Mouse (Mus musculus) adrenal gland, adult 2 months (tissue): ENCODE results near the gene Lrrc8b. TPM values are rescaled to one million over a fixed set of nuclear protein-coding genes. Genes with fewer than 3 reads are reported as not detected.

Source experiments
- DNase-seq: peaks from one replicate; pipeline ENCODE4 v3.0.0; 2021
- long read RNA-seq: library from polyadenylated mRNA; stranded (forward); transcript quantifications from one replicate; pipeline ENCODE4 v2.0.0, GENCODE M21; 2021
- polyA plus RNA-seq: library from polyadenylated mRNA; depleted of rRNA; stranded (reverse); fragments of >200 nt; gene quantifications from 2 replicates; pipeline ENCODE4 v1.2.3, GENCODE M21; 2012; rRNA removed
- total RNA-seq, 2 experiments: library from RNA; stranded (reverse); gene quantifications; 2 replicates each; pipeline ENCODE4 v1.2.3; 2021

Lrrc8b gene
- 100 to 1,000 TPM in 1 of 2 experiments, 10 to 100 TPM in 1; 82.8 to 115 TPM for total RNA-seq
- polyA plus RNA-seq = 23.9 and 38.7 TPM in 2 replicates
- long read RNA-seq, full-length matches to known transcripts = 4 of 11 reads
- long read RNA-seq, partial matches to known transcripts = 1 of 11 reads
- long read RNA-seq, other reads (novel, unspliced or antisense) = 6 of 11 reads

- DNase-seq = peak; percentile 99
Observed at GRCm38 (mm10) chr5:105415198-105415791, at the start of gene Lrrc8b. TSS of gene Lrrc8b (plus strand) at chr5:105415775.

- no peak for DNase-seq
Observed at GRCm38 (mm10) chr5:105381482-105381881, 34.1 kb upstream of the Lrrc8b start.

DNA sequence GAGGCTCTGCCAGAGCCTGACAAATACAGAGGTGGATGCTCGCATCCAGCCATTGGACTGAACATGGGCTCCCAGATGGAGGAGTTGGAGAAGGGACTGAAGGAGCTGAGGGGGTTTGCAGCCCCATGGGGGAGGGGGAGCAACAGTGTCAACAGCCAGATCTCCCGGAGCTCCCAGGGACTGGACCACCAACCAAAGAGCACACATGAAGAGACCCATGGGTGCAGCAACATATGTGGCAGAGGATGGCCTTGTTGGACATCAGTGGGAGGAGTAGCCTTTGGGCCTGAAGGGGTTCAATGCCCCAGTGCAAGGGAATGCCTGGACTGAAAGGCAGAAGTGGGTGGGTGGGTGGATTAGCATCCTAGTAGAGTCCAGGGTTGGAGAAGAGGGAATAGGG, 25.2 kb upstream of the Lrrc8b start:
- no peak for DNase-seq

- no peak for DNase-seq
Observed at GRCm38 (mm10) chr5:105393731-105394130, 21.8 kb upstream of the Lrrc8b start.

- DNase-seq = no peak
Observed at GRCm38 (mm10) chr5:105395188-105395587, 20.4 kb upstream of the Lrrc8b start.

GRCm38 (mm10) chr5:105398966-105399365, 16.6 kb upstream of the Lrrc8b start:
- DNase-seq = no peak

GRCm38 (mm10) chr5:105399631-105400423, 15.7 kb upstream of the Lrrc8b start:
- DNase-seq = peak; percentile 74

DNA sequence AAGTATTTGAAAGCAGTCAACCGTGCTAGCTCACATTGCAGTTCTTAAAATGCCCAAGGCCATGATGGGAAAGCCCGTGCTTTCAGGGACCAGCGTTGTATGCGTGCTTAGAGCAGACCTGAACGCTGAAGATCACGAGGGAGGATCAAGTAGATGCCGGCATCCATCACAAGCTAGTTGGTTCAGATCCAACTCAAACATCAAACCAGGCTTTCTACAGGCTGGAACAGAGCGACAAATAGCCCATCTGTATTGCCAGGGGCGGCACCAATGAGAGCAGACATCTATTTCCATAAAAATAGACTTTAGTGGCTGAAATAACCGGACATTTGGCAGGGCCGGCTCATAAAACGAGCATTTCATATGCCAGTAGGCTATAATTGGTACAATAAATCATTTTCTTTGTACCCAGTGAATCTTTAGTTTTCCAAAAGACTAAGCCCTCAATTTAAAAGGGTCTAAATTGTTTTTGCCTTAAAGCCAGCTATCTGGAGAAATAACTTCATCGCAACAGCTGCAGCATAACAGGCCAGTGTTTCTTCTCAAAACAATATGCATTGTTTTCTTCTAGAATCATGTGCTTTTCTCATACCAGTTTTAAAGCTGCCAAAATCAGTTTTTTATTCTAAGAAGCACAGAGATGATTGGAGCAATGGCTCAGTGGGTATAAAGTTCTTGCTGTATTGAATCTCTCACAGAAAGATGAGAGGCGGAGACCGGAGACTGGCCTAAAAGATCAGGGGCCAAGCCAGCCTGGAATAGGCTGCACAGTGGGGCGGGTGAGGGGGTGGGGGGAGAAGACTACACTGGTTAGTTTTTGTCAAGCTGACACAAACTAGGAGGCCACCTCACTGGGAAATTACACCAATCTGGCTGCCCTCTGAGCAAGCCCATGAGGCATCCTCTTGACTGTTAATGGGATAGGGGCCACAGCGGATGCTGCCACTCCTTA, 14.9 kb upstream of the Lrrc8b start:
- DNase-seq = peak; percentile 19

GRCm38 (mm10) chr5:105401536-105401935, 14.0 kb upstream of the Lrrc8b start:
- no peak for DNase-seq

GRCm38 (mm10) chr5:105404961-105405360, 10.6 kb upstream of the Lrrc8b start:
- DNase-seq = peak; percentile 56

DNA sequence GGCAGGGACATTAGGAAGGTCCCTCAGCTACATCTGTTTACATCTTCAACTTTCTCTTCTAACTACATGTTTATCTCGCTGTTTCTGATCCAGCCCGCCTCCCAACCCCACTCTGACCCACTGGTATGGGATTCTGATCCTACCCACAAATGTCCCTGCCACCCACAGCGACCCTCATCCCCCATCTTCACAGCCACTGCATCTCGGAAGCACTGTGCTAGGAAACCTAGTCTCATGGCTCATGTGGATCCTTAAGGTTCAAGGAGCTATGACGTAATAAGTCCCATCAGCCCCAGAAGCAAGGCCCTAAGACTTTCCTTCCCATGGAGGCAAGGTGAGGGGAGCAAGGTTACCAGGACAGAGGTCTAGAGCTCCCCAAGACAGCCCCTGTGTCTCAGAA, 7.9 kb upstream of the Lrrc8b start:
- no peak for DNase-seq

- no peak for DNase-seq
Observed at GRCm38 (mm10) chr5:105409092-105409491, 6.5 kb upstream of the Lrrc8b start.

DNA sequence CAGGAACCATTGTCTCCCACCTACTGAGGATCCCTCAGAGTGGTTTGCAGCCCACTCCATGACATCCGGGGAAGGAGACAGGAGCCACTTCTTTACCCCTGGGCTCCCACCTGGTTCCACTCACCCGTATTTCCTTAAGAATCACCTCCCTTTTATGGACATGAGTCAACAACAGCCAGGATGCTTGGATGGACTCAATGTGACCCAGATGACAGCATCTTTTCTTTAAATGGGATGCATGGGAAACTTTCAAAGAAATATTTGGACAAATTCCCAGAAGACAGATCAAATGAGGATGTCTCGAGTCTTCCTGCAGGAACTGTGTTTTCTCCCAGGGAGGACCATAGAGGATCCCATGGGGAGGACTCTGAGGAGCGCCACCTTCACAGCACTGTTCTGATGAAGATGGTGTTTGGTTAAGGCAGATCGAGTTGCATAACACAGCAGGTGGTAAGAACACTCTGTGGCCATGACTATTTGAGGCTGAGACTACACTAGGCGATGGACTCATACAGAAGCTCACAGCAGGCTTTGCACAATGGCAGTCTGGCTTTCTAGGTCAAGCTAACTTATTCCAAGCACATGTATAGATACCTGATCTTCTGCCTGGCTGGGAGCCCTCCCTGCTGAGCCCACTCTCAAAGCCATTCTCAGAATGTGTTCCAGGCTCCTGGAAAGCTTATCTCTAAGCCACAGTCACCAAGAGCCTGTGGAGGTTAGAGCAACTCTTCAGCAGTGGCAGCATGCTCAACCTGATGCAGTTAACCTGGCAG, 4.9 kb upstream of the Lrrc8b start:
- DNase-seq = no peak

- no peak for DNase-seq
Observed at GRCm38 (mm10) chr5:105411294-105411570, 4.3 kb upstream of the Lrrc8b start.

DNA sequence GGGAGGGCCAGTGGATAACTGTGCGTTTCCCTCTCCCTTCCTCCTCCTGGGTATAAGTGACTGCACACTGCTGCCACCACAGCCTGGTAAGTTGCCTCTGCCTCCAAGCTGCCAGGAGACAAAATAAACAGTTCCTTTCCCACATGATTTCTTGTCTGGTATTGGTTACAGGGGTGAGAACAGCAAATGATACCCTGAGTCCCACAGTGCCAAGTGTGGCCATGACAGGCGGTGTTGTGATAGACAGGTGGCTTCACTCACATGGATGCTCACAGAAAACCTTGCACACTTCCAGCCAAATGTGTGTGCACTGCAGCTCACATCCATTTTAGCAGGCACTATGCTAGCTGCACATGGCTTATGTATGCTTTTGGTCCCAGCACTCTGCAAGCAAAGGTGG, 3.8 kb upstream of the Lrrc8b start:
- DNase-seq = no peak

- DNase-seq = no peak
Observed at GRCm38 (mm10) chr5:105412634-105413033, 2.9 kb upstream of the Lrrc8b start.

- DNase-seq = no peak
Observed at GRCm38 (mm10) chr5:105414341-105415120, 1.0 kb upstream of the Lrrc8b start.

DNA sequence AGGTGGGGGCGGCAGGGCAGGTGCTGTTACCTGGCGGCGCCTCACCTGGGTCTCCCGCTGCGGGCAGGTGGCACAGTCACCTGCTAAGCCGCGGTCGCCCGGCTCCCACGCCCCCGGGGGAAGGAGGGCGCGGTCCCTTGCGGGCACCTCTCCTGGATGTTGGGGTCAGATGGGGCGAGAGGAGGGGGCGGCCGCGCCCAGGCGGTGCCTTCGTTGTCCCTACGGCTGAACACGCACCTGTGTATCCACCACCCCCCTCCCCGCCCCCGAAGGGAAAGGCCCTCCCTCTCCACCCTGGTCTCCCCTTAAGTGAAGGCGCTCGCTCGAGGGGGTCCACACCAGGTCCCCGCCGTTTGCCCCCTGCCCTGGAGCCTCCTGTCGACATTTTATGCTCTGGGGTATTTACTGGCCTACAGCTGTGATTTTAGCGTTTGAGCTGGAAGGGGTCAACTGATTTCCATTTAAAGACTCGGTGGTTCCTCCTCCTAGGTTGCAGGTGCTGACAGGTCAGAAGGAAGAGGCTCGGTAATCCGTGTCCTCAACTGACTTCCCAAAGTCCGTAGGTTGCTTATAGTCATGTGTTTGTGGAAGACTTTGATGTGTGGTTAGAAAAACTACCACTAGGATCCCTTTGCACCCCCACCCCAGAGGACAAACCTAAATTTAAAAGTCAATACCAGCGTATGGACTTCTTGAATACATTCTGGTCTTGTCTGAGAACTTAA, 538 bp downstream of the Lrrc8b start:
- peak; percentile 47 for DNase-seq

- no peak for DNase-seq
Observed at GRCm38 (mm10) chr5:105417217-105417616, 1.6 kb downstream of the Lrrc8b start.

GRCm38 (mm10) chr5:105418364-105418763, 2.8 kb downstream of the Lrrc8b start:
- peak; percentile 87 for DNase-seq
